Mouse (Mus musculus) left cerebral cortex, postnatal 25 days (tissue): ENCODE results near the gene Hoxb3. TPM values are rescaled to one million over a fixed set of nuclear protein-coding genes. Genes with fewer than 3 reads are reported as not detected.

Experiments
- DNase-seq, 2 experiments: peaks; one replicate each; pipeline ENCODE4 v3.0.0; 2022; ENCODE audit warnings: low spot score in 2 of 2, mixed read lengths in 1 of 2
- intact Hi-C: fragments of 180-260 bp; cut with DNase I; formaldehyde crosslinking; loops from one replicate; pipeline ENCODE4 v1.15.1; 2025
- total RNA-seq, 2 experiments: library from RNA; stranded (reverse); gene quantifications; 2 replicates each; pipeline ENCODE4 v1.2.3; 2021

The Hoxb3 gene
- total RNA-seq, 2 experiments from 2014 or later = not detected

GRCm38 (mm10) chr11:96314671-96315343 lies 8.3 kb upstream of the Hoxb3 start:
- DNase-seq = no peak
- intact Hi-C loops = loop anchor here (5.0 kb wide), 2 partner anchors 222 to 237 kb away; no protein-coding TSS in a partner anchor

DNA sequence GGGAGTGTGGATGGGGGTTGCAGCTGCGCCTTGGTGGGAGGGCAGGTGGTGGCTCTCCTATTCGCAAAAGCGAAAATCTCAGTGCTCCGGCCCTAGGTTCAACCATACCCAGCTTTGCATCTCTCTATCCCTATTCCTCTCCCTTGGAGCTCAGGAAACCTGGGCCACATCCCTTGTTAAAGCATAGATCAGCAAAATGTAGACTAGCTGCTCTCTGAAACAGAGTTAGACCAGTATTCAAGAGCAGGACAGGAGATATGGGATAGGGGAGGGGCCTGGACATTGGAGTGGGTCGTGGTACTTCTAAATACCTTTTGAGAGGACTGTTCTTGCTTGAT lies 7.8 kb upstream of the Hoxb3 start:
- intact Hi-C loops = no loop called here

GRCm38 (mm10) chr11:96316696-96317607 lies 6.2 kb upstream of the Hoxb3 start:
- DNase-seq = no peak
- intact Hi-C loops = no loop called here

More for the DNA sequence above, 7.8 kb upstream of the Hoxb3 start:
- DNase-seq = no peak

DNA sequence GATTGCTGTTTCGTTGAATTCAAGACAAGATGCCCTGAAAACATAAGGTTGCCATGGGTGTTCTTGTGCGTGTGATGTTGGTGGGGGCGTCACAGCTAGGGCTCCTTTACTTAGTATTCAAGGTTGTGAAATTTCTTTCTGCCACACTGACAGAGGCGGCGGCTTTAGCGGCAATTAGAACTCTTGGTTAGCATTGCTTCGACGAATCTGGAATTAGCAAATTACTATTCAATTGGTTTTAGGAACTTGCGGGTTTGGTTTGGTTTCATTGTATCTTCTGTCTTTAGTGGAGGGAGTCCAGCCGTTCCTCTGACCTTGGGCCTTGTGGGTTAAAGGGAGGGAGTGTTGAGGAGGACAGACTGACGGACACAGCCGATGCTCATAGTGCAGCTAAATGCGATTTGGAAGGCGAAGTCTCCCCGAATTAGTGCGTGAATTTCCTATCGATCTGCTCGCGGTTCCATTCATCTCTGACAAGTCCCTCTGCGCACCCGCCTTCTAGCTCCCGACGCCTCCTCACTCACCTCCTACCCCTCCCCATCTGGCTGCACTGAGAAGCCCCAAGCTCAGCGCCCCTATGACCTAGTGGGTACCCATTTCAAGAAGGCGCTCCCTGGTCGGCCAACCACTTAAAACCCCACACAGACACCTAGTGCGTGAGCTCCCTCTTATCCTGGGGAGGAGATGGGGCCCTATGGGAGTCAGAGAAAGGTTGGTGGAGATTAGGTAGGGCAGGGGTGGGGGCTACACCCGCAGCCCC lies 5.3 kb upstream of the Hoxb3 start, which contains the start of gene Hoxb4:
Gene Hoxb4, plus strand, starts transcription at position 660 of the 760 bp plus-strand sequence.
- intact Hi-C loops = no loop called here
- no peak for DNase-seq

GRCm38 (mm10) chr11:96318368-96319070 lies 4.6 kb upstream of the Hoxb3 start:
- intact Hi-C loops = no loop called here
- DNase-seq = no peak

DNA sequence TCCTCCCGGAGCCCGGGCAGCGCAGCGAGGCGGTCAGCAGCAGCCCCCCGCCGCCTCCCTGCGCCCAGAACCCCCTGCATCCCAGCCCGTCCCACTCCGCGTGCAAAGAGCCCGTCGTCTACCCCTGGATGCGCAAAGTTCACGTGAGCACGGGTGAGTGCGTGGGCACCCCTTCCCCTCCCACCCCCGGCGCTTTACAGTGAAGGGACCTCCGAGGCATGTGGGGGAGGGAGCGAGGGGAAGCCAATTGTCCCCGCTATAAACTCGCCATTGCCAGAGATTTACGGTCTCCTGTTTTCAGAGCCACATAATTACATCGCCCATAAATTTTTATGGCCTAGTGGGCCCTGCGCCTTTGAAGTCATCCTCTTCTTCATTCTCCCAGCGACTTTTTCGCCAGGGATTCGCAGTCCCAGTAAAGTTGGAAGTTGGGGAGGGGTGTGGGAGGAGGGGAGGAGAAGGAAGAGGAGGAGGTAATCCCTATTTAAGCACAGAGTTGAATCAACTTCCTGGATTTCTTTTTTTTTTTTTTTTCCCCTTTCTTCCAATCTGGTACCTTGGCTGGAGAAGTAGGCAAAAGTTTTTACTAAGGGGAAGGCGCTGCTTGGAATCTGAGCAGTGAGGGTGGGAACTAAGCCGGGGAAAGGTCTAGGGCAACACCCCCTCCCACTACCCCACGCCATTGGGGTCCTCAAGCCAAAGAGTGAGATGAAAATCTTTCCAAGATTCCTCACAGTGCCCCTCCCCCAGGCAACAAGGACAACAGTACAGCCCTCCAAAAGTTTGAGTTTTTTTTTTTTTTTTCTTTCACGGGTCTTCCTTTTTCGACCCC lies 3.8 kb upstream of the Hoxb3 start:
- intact Hi-C loops = no loop called here
- no peak for DNase-seq

GRCm38 (mm10) chr11:96319910-96320309 lies 3.2 kb upstream of the Hoxb3 start:
- intact Hi-C loops = loop anchor here (10.0 kb wide), 1 partner anchor 145 kb away; no protein-coding TSS in a partner anchor
- no peak for DNase-seq

- no peak for DNase-seq
- intact Hi-C loops = loop anchor here (10.0 kb wide), 1 partner anchor 146 kb away; no protein-coding TSS in a partner anchor
These were observed 2.4 kb upstream of the Hoxb3 start for GRCm38 (mm10) chr11:96320688-96321087.

GRCm38 (mm10) chr11:96321846-96322245 lies 1.3 kb upstream of the Hoxb3 start:
- intact Hi-C loops = loop anchor here (10.0 kb wide), 1 partner anchor 147 kb away; no protein-coding TSS in a partner anchor
- no peak for DNase-seq

DNA sequence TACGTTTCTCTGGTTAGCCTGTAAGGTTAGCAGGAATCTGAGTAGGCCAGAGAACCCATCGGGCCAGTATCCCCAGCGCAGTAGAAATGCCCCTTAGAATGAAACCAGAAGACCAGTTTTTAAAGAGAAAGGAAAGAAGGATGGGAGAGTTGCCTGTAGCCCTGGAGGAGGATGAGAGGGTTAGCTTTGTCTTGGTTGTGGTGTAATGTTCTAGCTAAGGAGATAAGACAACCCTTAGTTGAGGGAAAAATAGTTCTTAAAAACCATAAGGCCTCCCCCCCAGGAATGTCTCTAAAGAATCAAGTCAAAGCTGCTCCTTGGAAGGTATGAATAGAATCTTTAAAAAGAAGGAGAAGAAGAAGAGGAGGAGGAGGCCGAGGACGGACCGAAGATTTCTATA lies 388 bp upstream of the Hoxb3 start:
- intact Hi-C loops = loop anchor here (10.0 kb wide), 1 partner anchor 148 kb away; no protein-coding TSS in a partner anchor
- DNase-seq = no peak

- intact Hi-C loops = loop anchor here (10.0 kb wide), 1 partner anchor 149 kb away; no protein-coding TSS in a partner anchor
- no peak for DNase-seq
These were observed 999 bp downstream of the Hoxb3 start for GRCm38 (mm10) chr11:96324125-96324524.

GRCm38 (mm10) chr11:96324965-96325364 lies 1.8 kb downstream of the Hoxb3 start:
- intact Hi-C loops = loop anchor here (10.0 kb wide), 1 partner anchor 150 kb away; no protein-coding TSS in a partner anchor
- DNase-seq = no peak

GRCm38 (mm10) chr11:96325747-96326212 lies 2.7 kb downstream of the Hoxb3 start:
- DNase-seq = no peak
- intact Hi-C loops = loop anchor here (10.0 kb wide), 1 partner anchor 151 kb away; no protein-coding TSS in a partner anchor

DNA sequence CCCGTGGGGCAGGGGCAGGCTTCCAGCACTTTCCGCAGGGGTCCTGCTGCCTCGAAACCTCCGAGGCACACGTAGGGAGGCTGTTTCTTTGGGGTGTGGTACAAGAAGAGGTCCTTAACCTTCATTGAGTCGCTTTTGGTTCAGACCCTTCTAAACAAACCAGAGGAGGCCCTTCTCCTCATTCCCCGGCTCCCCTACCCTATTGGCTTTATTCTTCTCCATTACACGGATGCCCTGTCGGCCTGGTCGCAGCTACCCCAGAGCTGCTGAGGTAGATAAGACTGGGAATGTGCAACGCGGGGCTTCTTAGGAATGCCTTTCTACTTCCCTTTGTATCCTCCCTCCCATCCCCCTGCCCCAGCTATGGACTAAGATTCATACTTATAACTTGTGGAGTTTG lies 3.6 kb downstream of the Hoxb3 start:
- intact Hi-C loops = loop anchor here (10.0 kb wide), 1 partner anchor 152 kb away; no protein-coding TSS in a partner anchor
- no peak for DNase-seq

DNA sequence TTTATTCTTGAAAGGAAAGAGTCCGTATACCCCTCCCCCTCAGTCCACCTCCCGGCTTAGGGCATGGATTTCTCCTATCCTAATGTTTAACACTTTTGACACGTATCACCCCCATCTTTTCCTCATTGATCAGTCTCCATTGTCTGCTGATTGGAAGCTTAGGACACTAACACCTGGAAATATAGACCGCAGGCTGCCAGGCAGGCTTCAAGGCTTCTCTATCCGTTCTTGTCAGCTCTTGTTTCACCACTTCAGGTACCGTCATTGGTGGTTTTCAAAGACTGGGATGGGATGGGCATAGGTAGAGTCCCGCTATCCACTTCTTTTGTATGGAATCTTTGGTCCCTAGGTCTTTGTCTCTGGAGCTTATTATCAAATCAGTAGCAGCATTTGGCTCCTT lies 4.0 kb downstream of the Hoxb3 start:
- no peak for DNase-seq
- intact Hi-C loops = loop anchor here (10.0 kb wide), 1 partner anchor 152 kb away; no protein-coding TSS in a partner anchor

DNA sequence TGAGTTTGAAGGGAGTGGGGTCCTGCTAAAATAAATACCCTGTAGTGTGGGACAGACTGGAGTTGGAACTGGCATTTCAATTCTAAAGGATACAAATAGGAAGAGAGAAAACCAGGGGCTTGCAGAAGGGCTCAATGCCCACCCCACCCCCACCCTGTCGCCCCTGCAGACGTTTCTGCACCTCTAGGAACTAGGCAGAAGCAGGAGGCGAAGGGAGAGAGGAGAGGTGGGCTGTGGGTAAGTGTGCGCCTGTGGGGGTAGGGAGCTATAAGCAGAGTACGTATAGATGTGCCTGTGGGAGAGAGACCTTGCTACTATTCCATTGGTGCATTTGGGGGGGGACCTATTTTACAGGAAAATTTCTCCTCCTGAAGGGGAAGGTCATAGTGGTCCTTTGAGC lies 4.6 kb downstream of the Hoxb3 start:
- DNase-seq = no peak
- intact Hi-C loops = loop anchor here (10.0 kb wide), 1 partner anchor 153 kb away; no protein-coding TSS in a partner anchor

DNA sequence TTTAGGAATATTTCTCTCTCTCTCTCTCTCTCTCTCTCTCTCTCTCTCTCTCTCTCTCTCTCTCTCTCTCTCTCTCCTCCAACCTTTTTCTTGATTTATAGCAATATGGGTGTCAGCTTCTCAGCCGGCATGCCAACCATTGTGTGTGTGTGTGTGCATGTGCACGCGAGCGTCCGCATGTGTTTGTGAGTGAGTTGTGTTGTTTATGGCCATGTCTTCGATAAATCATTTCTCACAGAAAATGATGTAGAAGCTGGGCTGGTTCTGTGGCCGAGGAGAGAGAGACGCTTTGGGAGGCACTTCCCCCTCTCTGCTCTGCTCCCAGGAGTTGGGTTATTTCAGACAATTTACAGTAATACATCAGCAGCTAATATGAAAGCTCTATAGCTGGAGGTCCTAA lies 5.5 kb downstream of the Hoxb3 start:
- intact Hi-C loops = loop anchor here (10.0 kb wide), 1 partner anchor 154 kb away; no protein-coding TSS in a partner anchor
- DNase-seq = no peak

DNA sequence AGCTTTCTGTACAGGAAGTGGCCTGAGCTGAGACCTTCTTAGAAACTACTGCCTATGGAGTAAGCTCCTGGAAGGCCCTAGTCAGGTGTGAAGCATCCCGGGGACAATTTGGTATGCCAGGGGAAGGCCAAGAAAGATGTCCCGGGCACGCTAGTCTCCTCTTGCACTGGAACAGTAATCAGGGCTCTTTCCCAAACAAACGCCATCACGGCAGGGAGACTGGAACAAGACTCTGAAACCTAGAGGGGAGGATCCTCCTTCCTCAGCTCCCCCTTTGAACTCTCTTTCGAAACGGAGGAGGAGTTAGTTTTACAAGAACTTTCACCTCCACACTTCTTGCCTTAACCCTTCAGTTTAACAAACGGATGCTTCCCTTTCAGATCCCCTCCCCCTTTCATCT lies 9.0 kb downstream of the Hoxb3 start:
- no peak for DNase-seq
- intact Hi-C loops = loop anchor here (10.0 kb wide), 1 partner anchor 417 kb away; the partner anchor contains the start of gene B4galnt2
